Mouse (Mus musculus) cortical plate, adult 2 months (tissue): Measurements from ENCODE around the gene Zscan10.
"Not testable (repeated sequence)": the region's sequence is repeated elsewhere in the genome, so short reads cannot be mapped to it uniquely, and the experiment has no call there.

Experiments used
- CTCF ChIP-seq: fragments of 200-500 bp; IDR thresholded peaks from 2 replicates; pipeline ENCODE4 v1.5.1; 2011; ENCODE audit warnings: mild to moderate bottlenecking, control low read depth, low read length; ENCODE audit not compliant: insufficient read depth; ENCODE audit errors: extremely low read depth
- POLR2A ChIP-seq: fragments of 200-500 bp; IDR thresholded peaks from 2 replicates; pipeline ENCODE4 v1.6.1; 2011; ENCODE audit warnings: mild to moderate bottlenecking, low read length, control low read depth; ENCODE audit not compliant: insufficient read depth; ENCODE audit errors: extremely low read depth

GRCm38 (mm10) chr17:23595139-23595538 lies 5.5 kb upstream of the Zscan10 start:
- TF ChIP-seq CTCF, POLR2A: not testable (repeated sequence)
